Mouse (Mus musculus) kidney, adult 10 weeks (tissue): ENCODE results near the gene Cebpg. TPM values are rescaled to one million over a fixed set of nuclear protein-coding genes. Genes with fewer than 3 reads are reported as not detected.

Experiments used
- polyA plus RNA-seq: library from polyadenylated mRNA; stranded (reverse); fragments of 350-450 nt; fragmentation: Illumina TruSeq; extraction: RNeasy Lipid Tissue Mini Kit (QIAGEN cat#74804); gene quantifications from one replicate; pipeline ENCODE4 v1.2.3, GENCODE M21; 2014; ENCODE audit warnings: low read depth, low replicate concordance

Gene Cebpg
- 49.4 TPM for polyA plus RNA-seq

DNA sequence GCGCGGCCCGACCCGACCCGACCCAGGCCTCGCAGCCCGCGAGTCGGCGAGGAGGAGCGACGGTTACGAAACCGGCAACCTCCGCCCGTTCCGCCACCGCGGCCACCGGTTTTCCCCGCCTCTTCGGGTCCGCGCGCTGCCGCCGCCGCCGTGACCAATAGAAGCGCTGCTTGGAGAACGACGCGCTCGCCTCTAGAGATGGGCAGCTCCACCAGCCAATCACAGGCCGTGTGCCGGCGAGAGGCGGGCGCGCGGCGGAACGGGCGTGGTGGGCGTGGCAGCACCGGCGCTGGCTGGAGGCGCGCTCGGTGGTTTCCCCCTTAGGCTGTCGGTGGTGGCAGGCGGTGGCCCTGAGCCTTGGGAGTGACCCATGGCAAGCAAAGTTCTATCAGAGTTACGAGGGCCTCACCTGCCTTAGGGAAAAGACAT is at the start of gene Cebpg:
Gene Cebpg, minus strand, starts transcription at position 138 of the 429 bp plus-strand sequence.

Other genes starting within 250 kb of the Cebpg start
- not detected for gene Chst8, start 243.9 kb downstream of the Cebpg start, polyA plus RNA-seq
- 72.4 TPM for gene Pepd, start 144.2 kb downstream of the Cebpg start, polyA plus RNA-seq
- gene Cebpa, start 62.7 kb upstream of the Cebpg start, polyA plus RNA-seq = 10.0 TPM
- gene Slc7a10, start 129.8 kb upstream of the Cebpg start, polyA plus RNA-seq = not detected
- 0.36 TPM for gene Lrp3, start 158.9 kb upstream of the Cebpg start, polyA plus RNA-seq